ENCODE assay signal across 8 mouse cellular contexts in the genomic region with DNA sequence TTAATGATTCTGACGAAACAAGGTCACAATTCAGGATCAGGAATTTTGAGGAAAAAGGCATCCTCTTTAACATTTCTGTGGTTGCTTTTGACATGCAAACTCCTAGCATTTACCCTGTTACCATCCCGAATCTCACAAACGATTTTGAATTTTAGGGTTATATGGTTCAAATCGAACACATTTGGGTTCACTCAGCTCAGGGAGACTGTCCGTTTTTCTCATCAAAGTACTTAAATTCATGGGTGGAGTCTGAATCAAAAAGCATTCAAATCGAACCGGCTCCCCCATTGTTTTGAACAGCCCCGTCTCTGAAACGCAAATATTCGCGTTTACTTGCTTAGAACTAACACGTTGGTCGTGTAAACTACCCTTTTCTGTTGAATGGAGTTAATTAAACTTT. TPM values are rescaled to one million over a fixed set of nuclear protein-coding genes. Genes with fewer than 3 reads are reported as not detected.
A peak's percentile ranks its signal among the peaks of the same experiment; 100 is the strongest.
DNase-seq lines count a peak whose midpoint lies in the region.

No protein-coding gene starts in this region.

- DNase-seq in cerebellum, adult 9-10 months, result peak; percentile 46
- no peak for DNase-seq in cerebellum, postnatal 25 days
- peak; percentile 21 for DNase-seq in thymus, postnatal 14 days
- no peak for DNase-seq in thymus, postnatal 25 days
- DNase-seq in hindbrain, embryonic 10.5 days (ENCODE audit: low spot score), result peak; percentile 10
- DNase-seq in right cerebral cortex, postnatal 36 days (ENCODE audit: low spot score in 2 of 2), result no peak
- no peak for DNase-seq in frontal cortex, adult 2 months (ENCODE audit: extremely low spot score in 1 of 2, low spot score in 1 of 2)

- H3K79me2 ChIP-seq in macrophage (ENCODE audit: inconsistent target), result peaks cover 44% of the 10 kb centered on the region

- no peaks in the 10 kb centered on the region for H3K9me3 ChIP-seq in hindbrain, embryonic 10.5 days

- H3K36me3 ChIP-seq in hindbrain, embryonic 10.5 days, result peaks cover 7% of the 10 kb centered on the region
- H3K36me3 ChIP-seq in macrophage (ENCODE audit: inconsistent target), result 0 out of 2 replicates have a peak, but pooled peaks cover 5% of the 10 kb centered on the region

- peaks cover 4% of the 10 kb centered on the region; the same call in 1 of the 2 replicates for H3K4me1 ChIP-seq in hindbrain, embryonic 10.5 days (replicated peaks)

- peaks cover 31% of the 10 kb centered on the region for H3K27me3 ChIP-seq in hindbrain, embryonic 10.5 days (ENCODE audit: insufficient read depth, poor library complexity, severe bottlenecking)

- H3K27ac ChIP-seq in hindbrain, embryonic 10.5 days, result peak overlapping the region; percentile 92
- peak overlapping the region; percentile 89 for H3K27ac ChIP-seq in macrophage

- WGBS in hindbrain, embryonic 10.5 days, result 16% methylated on average over 13 of the region's 13 CpGs
- WGBS in macrophage (ENCODE audit: missing documents), result 13% methylated on average over 13 of the region's 13 CpGs

- H3K4me3 ChIP-seq in hindbrain, embryonic 10.5 days, result peak overlapping the region; percentile 71
- peak overlapping the region; percentile 79 for H3K4me3 ChIP-seq in macrophage (ENCODE audit: inconsistent target)

RNA-seq across cellular contexts. Expression of gene Ogt, which starts 0.6 kb away (rescaled TPM):
- 138 and 140 TPM in 2 replicates for polyA plus RNA-seq in hindbrain, embryonic 10.5 days (2016; fragmentation: Nextera tagmentation; extraction: Ambion mirVana)
- 1,000 to 10,000 TPM in 3 of 26 experiments, 100 to 1,000 TPM in 23; 736 to 1,252 (median 882) TPM for total RNA-seq in macrophage (2018; cell fraction: chromatin; rRNA removed)
- 10 to 100 TPM in 25 of 26 experiments, 1 to 10 TPM in 1; 10.0 to 66.8 (median 26.4) TPM for total RNA-seq in macrophage (2018; cell fraction: cytosol; rRNA removed)
- 1,000 to 10,000 TPM in 1 of 26 experiments, 100 to 1,000 TPM in 25; 374 to 1,215 (median 634) TPM for total RNA-seq in macrophage (2018; cell fraction: nucleus; rRNA removed)
- polyA plus RNA-seq in macrophage (2018), result 37.6 to 116 TPM (median 41.1 TPM) in 3 replicates
- polyA plus RNA-seq in frontal cortex, adult 2 months (2012; rRNA removed), result 360 and 403 TPM in 2 replicates

Comparison
In these comparisons a context has a peak if more than half of its experiments do, and no peak if none do; other contexts are left out.
1. DNase-seq: peak in cerebellum, adult 9-10 months (single experiment), thymus, postnatal 14 days (single experiment) and hindbrain, embryonic 10.5 days (single experiment); none in cerebellum, postnatal 25 days (0 of 2), thymus, postnatal 25 days (single experiment), right cerebral cortex, postnatal 36 days (0 of 2) and frontal cortex, adult 2 months (0 of 2).